Mouse (Mus musculus) gastrocnemius, adult 2 months (tissue): Measurements from ENCODE around the gene Esrrg. TPM values are rescaled to one million over a fixed set of nuclear protein-coding genes. Genes with fewer than 3 reads are reported as not detected.

ENCODE experiments used
- DNase-seq: peaks from one replicate; pipeline ENCODE4 v3.0.0; 2022
- H3K27ac ChIP-seq: fragments of 200-600 bp; 2 replicates; pipeline ENCODE4 v1.8.1; 2022; ENCODE audit warnings: mild to moderate bottlenecking
- H3K4me3 ChIP-seq: fragments of 200-600 bp; 2 replicates; pipeline ENCODE4 v1.8.1; 2022; ENCODE audit warnings: mild to moderate bottlenecking, moderate library complexity
- CTCF ChIP-seq: fragments of 200-600 bp; IDR thresholded peaks from 2 replicates; pipeline ENCODE4 v1.8.1; 2022; ENCODE audit warnings: antibody characterized with exemption, mild to moderate bottlenecking, moderate library complexity
- intact Hi-C: fragments of 180-260 bp; cut with DNase I; formaldehyde crosslinking; loops from one replicate; pipeline ENCODE4 v1.15.1; 2025
- total RNA-seq, 2 experiments: library from RNA; stranded (reverse); gene quantifications; 2 replicates each; pipeline ENCODE4 v1.2.3; 2021

The Esrrg gene
- total RNA-seq, 2 experiments from 2014 or later = 21.1 to 39.1 TPM

DNA sequence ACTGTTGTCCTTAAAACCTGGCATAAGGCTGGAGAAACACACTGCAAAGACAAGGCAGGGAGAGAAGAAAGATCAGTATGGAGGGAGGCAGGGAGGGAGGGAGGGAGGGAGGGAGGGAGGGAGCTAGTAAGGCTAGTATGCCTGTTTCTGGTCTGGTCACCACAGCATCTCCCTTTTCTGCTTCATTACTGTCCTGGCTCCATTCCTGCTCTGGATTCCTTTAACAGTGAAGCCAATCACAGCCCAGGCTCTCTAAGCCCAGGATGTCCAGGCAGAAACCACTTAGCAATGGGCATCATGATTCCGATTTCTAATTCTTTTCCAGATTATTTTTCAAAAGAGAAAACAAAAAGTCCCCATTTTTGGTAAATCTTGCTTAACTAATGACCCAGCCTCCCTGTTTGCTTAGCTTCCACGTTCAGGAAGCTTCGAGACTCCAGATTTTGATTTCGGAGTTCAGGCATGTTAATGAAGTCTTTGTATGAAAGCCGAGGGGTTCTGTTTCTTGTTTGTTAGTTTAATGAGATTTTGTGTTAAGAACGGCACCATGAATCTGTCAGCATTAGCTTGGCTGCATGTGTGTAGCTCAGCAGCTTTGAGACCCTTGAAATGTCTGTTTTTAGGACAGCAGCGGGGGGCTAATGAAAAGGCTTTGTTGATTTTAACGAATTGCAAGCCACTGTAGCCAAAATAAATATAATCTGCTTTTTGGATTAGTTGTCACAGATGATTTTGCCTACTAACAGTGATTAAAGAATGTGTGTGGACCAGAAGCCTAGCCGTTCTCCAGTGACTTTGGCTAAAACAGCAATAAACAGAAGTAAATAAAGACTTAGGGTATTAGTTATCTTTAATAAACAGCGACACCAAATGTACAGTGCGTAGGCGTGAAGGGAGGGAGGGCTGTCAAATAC is 199.1 kb downstream of the Esrrg start:
- Histone ChIP-seq H3K27ac (no peak overlapping the region), H3K4me3 (no peak overlapping the region)
- TF ChIP-seq CTCF = no peak
- intact Hi-C loops = no loop called here
- DNase-seq = no peak

DNA sequence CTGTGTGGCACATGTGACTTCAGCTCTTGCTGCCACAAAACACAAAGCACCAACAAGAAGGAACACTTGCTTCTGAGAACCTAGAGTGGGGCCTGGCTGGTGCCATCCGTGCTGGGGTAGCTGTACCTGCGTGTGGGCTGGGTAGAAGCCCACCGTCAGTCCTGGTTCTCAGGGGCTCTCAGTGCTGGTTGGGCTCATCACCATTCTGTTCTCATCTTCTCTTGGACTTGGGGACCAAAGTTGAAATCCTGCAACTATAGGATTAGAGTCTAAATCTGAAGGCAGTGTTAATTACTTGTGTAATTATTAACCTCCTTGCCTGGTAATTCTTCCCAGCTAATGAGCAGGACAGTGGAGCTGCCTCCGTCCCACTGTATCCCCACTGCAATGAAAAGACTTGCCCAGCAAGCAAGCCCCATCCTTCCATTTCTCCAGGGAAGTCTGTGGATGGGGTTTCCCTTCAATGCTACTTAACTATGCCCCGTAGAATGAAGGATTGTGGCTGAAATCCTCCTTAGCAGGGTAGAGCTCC is 199.9 kb downstream of the Esrrg start:
- no peak overlapping the region for H3K27ac ChIP-seq
- TF ChIP-seq CTCF = no peak
- H3K4me3 ChIP-seq = no peak overlapping the region
- no peak for DNase-seq
- intact Hi-C loops = no loop called here

DNA sequence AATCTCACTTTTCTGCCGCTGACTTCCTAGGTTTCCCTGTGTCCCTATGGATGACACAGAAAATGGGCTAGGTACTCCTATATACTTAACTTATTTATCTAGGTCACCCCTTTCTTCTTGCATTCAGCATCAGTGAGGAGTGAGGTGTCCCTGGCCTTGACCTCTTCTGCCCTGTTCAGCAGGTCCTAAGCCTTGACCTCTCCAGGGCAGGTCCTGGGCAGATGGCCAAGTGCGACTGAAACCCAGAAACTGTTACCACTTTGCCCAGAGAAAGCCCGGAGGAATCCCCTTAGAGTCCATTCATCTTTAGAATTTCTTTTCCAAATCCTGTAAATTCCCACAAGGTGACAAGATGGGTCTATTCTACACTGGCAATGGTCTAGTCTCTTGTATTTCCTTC is 201.0 kb downstream of the Esrrg start:
- Histone ChIP-seq H3K27ac (no peak overlapping the region), H3K4me3 (no peak overlapping the region)
- intact Hi-C loops = no loop called here
- DNase-seq = no peak
- no peak for TF ChIP-seq CTCF

DNA sequence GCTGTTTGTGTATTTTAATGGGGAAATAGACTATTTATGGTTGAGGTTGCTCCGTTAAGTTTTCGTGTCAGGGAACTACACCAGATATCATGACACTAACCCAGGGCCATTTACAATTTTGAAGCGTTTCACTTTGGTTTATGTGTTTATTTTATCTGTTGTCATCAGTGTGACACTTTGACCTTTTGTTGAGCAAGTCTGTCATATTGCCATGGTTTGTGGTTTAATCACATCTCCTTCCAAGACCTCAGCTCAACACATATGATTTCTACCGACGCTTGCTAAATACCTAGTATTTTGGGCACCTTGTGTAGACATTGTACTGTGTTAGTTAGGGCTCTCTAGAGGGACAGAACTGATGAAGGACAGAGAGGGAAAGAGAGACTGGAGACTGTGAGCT is 210.8 kb downstream of the Esrrg start:
- TF ChIP-seq CTCF = no peak
- intact Hi-C loops = no loop called here
- Histone ChIP-seq H3K4me3 (no peak overlapping the region), H3K27ac (no peak overlapping the region)
- no peak for DNase-seq

DNA sequence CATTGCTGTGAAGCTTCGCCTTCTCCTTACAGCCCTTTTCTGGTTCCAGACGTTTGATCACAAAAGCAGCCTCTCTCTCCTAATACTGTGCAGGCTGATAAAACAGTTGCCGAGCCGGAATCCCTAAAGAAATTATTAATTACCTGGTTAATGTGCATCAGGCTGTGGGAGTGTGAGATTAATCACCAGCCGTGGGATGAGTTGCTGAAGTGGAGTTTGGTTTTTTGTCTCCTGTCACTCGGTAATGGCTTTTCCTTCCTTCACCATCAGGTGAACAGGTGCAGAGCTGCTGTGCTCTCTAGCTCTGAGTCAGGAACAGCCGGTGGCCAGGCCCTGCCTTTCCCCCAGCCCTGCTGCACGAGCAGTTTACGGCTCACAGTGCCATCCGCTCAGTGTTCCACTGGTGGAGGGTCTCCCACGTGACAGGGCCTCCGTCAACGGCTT is 212.8 kb downstream of the Esrrg start:
- Histone ChIP-seq H3K4me3 (no peak overlapping the region), H3K27ac (no peak overlapping the region)
- TF ChIP-seq CTCF = no peak
- intact Hi-C loops = no loop called here
- no peak for DNase-seq

DNA sequence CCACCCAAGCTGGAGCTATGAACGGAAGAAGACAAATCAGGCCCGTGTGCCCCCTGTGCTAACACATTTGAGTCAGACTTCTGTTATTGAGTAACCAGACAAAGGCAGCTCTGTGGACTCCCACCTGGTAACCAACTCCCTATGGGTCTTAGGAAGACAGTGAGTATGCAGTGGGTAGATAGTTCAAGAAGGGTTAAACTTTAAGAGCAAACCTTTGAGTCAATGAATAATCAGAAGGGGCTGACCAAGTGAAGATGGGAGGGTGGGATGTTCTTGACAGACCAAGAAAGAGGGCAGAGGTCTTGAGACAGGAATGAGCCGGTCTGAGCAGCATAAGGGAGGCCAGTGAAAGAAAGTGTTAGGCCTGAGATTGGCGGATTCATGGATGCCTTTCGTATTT is 214.8 kb downstream of the Esrrg start:
- Histone ChIP-seq H3K27ac (no peak overlapping the region), H3K4me3 (no peak overlapping the region)
- DNase-seq = no peak
- intact Hi-C loops = no loop called here
- no peak for TF ChIP-seq CTCF

DNA sequence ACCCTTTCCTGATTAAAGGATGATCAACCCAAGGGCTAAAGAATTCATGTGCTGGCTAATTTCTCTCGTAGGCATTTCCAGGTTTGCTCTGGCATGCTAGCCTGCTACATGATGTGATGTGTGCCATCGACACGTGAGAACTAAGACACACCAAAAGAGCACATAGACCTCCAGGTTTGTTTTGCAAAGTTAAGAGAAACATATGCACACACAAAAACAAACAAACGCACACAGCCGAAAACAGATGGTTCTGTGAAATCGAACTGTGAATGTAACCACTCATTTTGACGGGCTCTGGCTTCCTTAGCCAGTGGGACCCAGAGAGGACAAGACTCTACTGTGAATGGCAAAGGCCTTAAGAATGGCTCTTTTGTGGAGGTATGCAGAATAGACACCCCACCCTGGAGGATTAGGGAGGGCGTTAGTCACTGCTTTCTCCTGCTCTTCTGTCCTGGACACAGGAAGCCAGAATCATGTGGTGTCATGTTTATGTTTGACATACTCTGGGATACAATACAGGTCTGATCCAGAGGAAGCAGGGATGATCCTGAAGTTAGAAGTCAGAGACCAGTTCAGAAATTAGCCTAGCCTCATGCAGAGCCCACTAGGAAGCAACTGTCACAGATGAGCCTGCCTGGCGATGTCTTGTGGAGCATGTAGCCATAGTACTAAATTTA is 217.0 kb downstream of the Esrrg start:
- no peak for TF ChIP-seq CTCF
- Histone ChIP-seq H3K4me3 (no peak overlapping the region), H3K27ac (no peak overlapping the region)
- DNase-seq = no peak
- intact Hi-C loops = no loop called here

DNA sequence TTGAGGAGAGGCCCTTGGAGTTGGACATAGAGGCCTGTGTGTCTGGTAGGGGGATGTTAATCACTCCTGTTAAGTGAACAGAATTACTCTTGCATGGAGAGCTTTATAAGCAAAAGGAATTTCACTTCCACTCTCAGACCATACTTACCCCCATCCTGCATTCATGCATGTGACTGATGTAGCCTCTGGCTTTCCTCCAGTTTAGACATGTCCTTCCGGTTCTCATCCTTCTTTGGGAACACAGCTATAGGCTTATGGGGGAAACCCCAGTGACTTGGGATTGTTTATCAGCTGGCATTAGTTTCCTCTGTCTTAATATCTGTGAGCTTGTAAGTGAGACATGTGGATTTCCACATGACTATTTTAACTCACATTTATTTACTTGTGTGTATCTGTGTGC is 217.5 kb downstream of the Esrrg start:
- no peak for DNase-seq
- Histone ChIP-seq H3K27ac (no peak overlapping the region), H3K4me3 (no peak overlapping the region)
- intact Hi-C loops = no loop called here
- no peak for TF ChIP-seq CTCF

DNA sequence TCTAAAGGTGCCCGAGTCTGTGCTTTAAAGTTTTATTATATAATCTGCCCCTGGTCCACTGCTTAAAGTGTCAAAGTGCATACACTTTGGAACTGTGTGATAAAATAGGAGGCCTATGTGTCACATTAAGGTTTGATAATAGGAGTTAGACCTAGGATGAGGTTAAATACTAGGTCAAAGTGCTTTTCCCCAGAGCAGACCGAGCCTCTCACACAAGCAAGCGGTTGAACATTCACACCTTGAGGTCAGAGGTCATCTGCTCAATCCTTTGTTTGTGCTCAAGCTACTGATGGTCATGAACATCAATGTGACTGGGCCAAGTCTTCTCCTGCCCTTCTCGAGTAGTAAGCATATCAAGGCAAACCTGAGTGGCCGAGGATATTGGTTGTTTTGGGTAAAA is 218.3 kb downstream of the Esrrg start:
- intact Hi-C loops = no loop called here
- TF ChIP-seq CTCF = no peak
- no peak overlapping the region for H3K4me3 ChIP-seq
- DNase-seq = no peak
- no peak overlapping the region for H3K27ac ChIP-seq

DNA sequence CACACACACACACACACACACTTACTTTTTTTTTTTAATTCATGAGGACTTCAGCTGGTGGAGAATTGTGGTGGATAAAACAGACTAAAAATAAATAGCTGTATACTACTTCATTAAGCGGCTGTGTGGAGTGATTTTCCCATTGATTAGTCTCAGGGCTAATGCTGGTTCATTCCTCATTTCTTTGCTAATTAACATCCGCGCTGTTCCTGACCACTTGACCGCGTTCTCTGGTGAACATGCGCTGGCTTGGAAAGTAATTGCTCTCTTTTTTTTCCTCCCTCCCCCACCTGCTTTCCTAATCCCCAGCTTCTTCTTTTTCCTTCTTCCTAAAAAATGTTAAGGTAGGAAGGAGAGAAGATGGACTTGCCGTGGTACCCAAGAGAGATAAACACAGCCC is 222.3 kb downstream of the Esrrg start:
- Histone ChIP-seq H3K4me3 (no peak overlapping the region), H3K27ac (no peak overlapping the region)
- TF ChIP-seq CTCF = no peak
- DNase-seq = no peak
- intact Hi-C loops = loop anchor here (10.0 kb wide), 1 partner anchor 166 kb away; no protein-coding TSS in a partner anchor

DNA sequence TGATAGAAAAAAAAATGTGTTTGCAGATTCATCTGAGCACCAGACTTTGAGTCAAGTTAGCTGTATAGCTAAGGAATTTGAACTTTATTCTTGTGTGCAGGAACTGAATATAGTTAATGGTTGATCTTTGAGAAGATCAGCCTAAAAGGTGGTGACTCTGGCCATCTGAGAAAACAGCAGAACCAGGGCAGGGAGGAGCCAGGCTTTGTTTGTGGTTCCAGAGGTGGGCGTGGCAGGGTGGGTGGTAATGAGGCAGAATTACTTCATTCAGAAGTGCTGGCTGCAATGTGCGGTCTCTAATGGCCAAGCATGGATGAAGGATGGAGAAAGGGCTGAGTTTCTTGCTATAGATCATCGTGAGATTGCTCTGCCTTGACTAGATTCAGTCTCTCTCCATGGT is 224.3 kb downstream of the Esrrg start:
- TF ChIP-seq CTCF = no peak
- no peak overlapping the region for H3K27ac ChIP-seq
- H3K4me3 ChIP-seq = no peak overlapping the region
- peak; percentile 20 for DNase-seq
- intact Hi-C loops = loop anchor here (10.0 kb wide), 1 partner anchor 168 kb away; no protein-coding TSS in a partner anchor

DNA sequence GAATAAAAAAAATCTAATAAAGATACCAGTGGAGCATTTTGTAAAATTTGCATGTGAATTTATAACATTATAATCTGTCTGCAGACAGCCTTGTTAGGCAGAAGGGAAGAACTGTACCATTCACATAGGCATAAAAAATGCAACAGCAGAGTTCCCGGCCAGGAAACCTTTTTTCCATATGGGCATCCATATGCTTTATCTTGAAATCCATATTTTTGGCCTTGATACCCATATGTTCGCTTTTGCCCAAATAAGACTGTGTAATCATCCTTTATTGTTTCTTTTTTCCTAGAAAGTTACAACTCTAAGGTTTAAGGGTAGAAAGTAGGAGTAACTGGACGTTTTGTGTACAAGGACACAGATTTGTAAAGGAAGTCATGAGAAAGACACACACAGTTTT is 226.0 kb downstream of the Esrrg start:
- intact Hi-C loops = loop anchor here (10.0 kb wide), 1 partner anchor 170 kb away; no protein-coding TSS in a partner anchor
- TF ChIP-seq CTCF = no peak
- H3K27ac ChIP-seq = no peak overlapping the region
- no peak overlapping the region for H3K4me3 ChIP-seq
- DNase-seq = no peak

DNA sequence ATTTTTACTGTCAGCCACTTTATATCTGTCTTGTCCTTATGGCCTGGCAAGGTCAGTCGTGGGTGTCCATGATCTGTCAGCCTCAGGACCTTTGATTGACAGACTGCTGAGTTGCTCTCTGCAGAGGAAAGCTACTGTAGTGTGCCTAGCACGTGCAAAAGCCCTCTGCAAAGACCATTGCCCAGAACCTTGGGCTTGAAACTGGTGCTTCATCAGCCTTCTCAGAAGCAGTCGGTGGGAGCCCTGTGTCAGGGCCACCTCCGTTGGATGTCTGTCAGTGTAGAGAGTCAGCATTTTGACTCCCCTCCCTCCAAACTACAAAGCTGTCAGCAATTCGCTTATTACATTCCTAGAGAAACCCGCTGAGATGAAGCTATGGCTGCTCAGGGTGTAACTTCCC is 227.8 kb downstream of the Esrrg start:
- intact Hi-C loops = loop anchor here (10.0 kb wide), 1 partner anchor 172 kb away; no protein-coding TSS in a partner anchor
- DNase-seq = no peak
- peak overlapping the region; percentile 81 for H3K27ac ChIP-seq
- H3K4me3 ChIP-seq = peak overlapping the region; percentile 43
- TF ChIP-seq CTCF = no peak
